ENCODE assay signal across 15 mouse cellular contexts in genomic region chr10:58350600-58350999, GRCm38 (mm10). TPM values are rescaled to one million over a fixed set of nuclear protein-coding genes. Genes with fewer than 3 reads are reported as not detected.
DNase-seq lines count a peak whose midpoint lies in the region; ATAC-seq and TF ChIP-seq lines count a peak whose summit lies in the region.
"Had no signal": no experiment of that assay in that cellular context is flagged by ENCODE, and none has a peak within 500 bp of the region (broad histone marks: within the 10 kb centered on the region; RNA-seq: fewer than 3 reads in every experiment).

No protein-coding gene starts in this region.

- H3K9me3 ChIP-seq in lung, embryonic 16.5 days (ENCODE audit: control insufficient read depth, low read length), result no peaks in the 10 kb centered on the region
- H3K9me3 ChIP-seq in hindbrain, embryonic 12.5 days (replicated peaks), result no peaks in the 10 kb centered on the region
- H3K9me3 ChIP-seq: hindbrain, embryonic 15.5 days; kidney, embryonic 15.5 days; midbrain, embryonic 12.5 days had no signal

- H3K36me3 ChIP-seq in lung, embryonic 16.5 days (ENCODE audit: control insufficient read depth, insufficient read depth, low read length), result no peaks in the 10 kb centered on the region
- H3K36me3 ChIP-seq in macrophage (ENCODE audit: inconsistent target), result no peaks in the 10 kb centered on the region
- H3K36me3 ChIP-seq in hindbrain, embryonic 12.5 days, result no peaks in the 10 kb centered on the region
- H3K36me3 ChIP-seq: hindbrain, embryonic 15.5 days; midbrain, embryonic 12.5 days had no signal

- no peak for ATAC-seq in lung, embryonic 16.5 days (ENCODE audit: low read depth)
- ATAC-seq in hindbrain, embryonic 12.5 days (ENCODE audit: low FRiP score), result no peak

- no peaks in the 10 kb centered on the region for H3K27me3 ChIP-seq in lung, embryonic 16.5 days (ENCODE audit: control insufficient read depth, insufficient read depth, low read depth, low read length)
- H3K27me3 ChIP-seq in hindbrain, embryonic 12.5 days, result no peaks in the 10 kb centered on the region
- H3K27me3 ChIP-seq: hindbrain, embryonic 15.5 days; kidney, embryonic 15.5 days; midbrain, embryonic 12.5 days had no signal

- H3K27ac ChIP-seq in lung, embryonic 16.5 days (ENCODE audit: low read length), result 0 out of 2 replicates have a peak overlapping the region, but pooled peaks have one; percentile 17
- H3K27ac ChIP-seq in bone marrow macrophage, adult 2 months (ENCODE audit: insufficient read depth, low read depth, low read length), result peak overlapping the region; percentile 89
- H3K27ac ChIP-seq in macrophage, result peak overlapping the region; percentile 78
- H3K27ac ChIP-seq in hindbrain, embryonic 12.5 days, result no peak overlapping the region
- H3K27ac ChIP-seq: hindbrain, embryonic 15.5 days; midbrain, embryonic 12.5 days had no signal

- no peak overlapping the region for H3K9ac ChIP-seq in lung, embryonic 16.5 days (ENCODE audit: low read length)
- H3K9ac ChIP-seq in hindbrain, embryonic 12.5 days, result no peak overlapping the region
- H3K9ac ChIP-seq: hindbrain, embryonic 15.5 days; kidney, embryonic 15.5 days; lung, embryonic 14.5 days; midbrain, embryonic 12.5 days had no signal

- H3K79me2 ChIP-seq in macrophage (ENCODE audit: inconsistent target), result peaks cover 78% of the 10 kb centered on the region

- H3K4me1 ChIP-seq in lung, embryonic 16.5 days (replicated peaks; ENCODE audit: control insufficient read depth, insufficient read depth, low read length), result peaks cover 9% of the 10 kb centered on the region; the same call in 1 of the 2 replicates
- H3K4me1 ChIP-seq in bone marrow macrophage, adult 2 months (ENCODE audit: control insufficient read depth, insufficient read depth, low read length), result peaks cover 42% of the 10 kb centered on the region
- H3K4me1 ChIP-seq in hindbrain, embryonic 12.5 days, result no peaks in the 10 kb centered on the region
- H3K4me1 ChIP-seq: hindbrain, embryonic 15.5 days had no signal

- no peak overlapping the region for H3K4me3 ChIP-seq in lung, embryonic 16.5 days (ENCODE audit: low read length)
- no peak overlapping the region for H3K4me3 ChIP-seq in bone marrow macrophage, adult 2 months (ENCODE audit: insufficient read depth, low read length)
- no peak overlapping the region for H3K4me3 ChIP-seq in macrophage (ENCODE audit: inconsistent target)
- no peak overlapping the region for H3K4me3 ChIP-seq in hindbrain, embryonic 12.5 days
- H3K4me3 ChIP-seq: erythroblast, embryonic 14.5 days; hindbrain, embryonic 15.5 days; kidney, embryonic 15.5 days; midbrain, embryonic 12.5 days had no signal

- H3K4me2 ChIP-seq in lung, embryonic 16.5 days (ENCODE audit: low read depth, low read length), result no peak overlapping the region
- H3K4me2 ChIP-seq in hindbrain, embryonic 12.5 days (replicated peaks), result no peak overlapping the region
- H3K4me2 ChIP-seq: hindbrain, embryonic 15.5 days; kidney, embryonic 15.5 days; lung, embryonic 14.5 days; midbrain, embryonic 12.5 days had no signal

- TF ChIP-seq CTCF in bone marrow macrophage, adult 2 months (IDR thresholded peaks at IDR 0.05; ENCODE audit: low read depth, low read length), result no peak

- TF ChIP-seq POLR2A in bone marrow macrophage, adult 2 months (IDR thresholded peaks at IDR 0.05; ENCODE audit: borderline replicate concordance, low read depth, low read length), result no peak

- no peak for DNase-seq in lung, postnatal 25 days (ENCODE audit: low spot score)
- DNase-seq in thymus, postnatal 0 days (ENCODE audit: low spot score), result peak; percentile 84
- no peak for DNase-seq in urinary bladder, adult 2 months (ENCODE audit: low spot score)
- DNase-seq: adrenal gland, postnatal 36 days; cerebellum, adult 11-12 months; embryo, embryonic 11 days; lung, embryonic 14.5 days had no signal

- WGBS in lung, embryonic 16.5 days, result 83% methylated on average over 3 of the region's 3 CpGs
- WGBS in macrophage (ENCODE audit: missing documents), result 0% methylated on average over 3 of the region's 3 CpGs
- WGBS in hindbrain, embryonic 12.5 days, result 90% methylated on average over 3 of the region's 3 CpGs

RNA-seq across cellular contexts. Expression of gene Lims1, which starts 27.3 kb away (rescaled TPM):
- polyA plus RNA-seq in lung, embryonic 16.5 days (2015; fragmentation: Nextera tagmentation; extraction: Ambion mirVana), result 231 and 237 TPM in 2 replicates
- 81.4 and 82.5 TPM in 2 replicates for polyA plus RNA-seq in bone marrow macrophage, adult 2 months (2012; ENCODE audit: insufficient read depth, insufficient read length, missing spikeins)
- 100 to 1,000 TPM in 8 of 26 experiments, 10 to 100 TPM in 18; 39.5 to 190 (median 75.9) TPM for total RNA-seq in macrophage (2018; cell fraction: chromatin; rRNA removed)
- total RNA-seq in macrophage (2018; cell fraction: cytosol; rRNA removed), result 100 to 1,000 TPM in 7 of 26 experiments, 10 to 100 TPM in 19; 60.1 to 124 (median 92.1) TPM
- total RNA-seq in macrophage (2018; cell fraction: nucleus; rRNA removed), result 100 to 1,000 TPM in 11 of 26 experiments, 10 to 100 TPM in 15; 38.5 to 182 (median 86.0) TPM
- 41.0 to 58.3 TPM (median 45.0 TPM) in 3 replicates for polyA plus RNA-seq in macrophage (2018)
- polyA plus RNA-seq in thymus, postnatal 0 days (2015; fragmentation: Nextera tagmentation; extraction: Ambion mirVana), result 141 and 155 TPM in 2 replicates
- 88.9 and 101 TPM in 2 replicates for polyA plus RNA-seq in hindbrain, embryonic 12.5 days (2016; fragmentation: Nextera tagmentation; extraction: Ambion mirVana)
- polyA plus RNA-seq in urinary bladder, adult 2 months (2012; rRNA removed), result 52.0 and 56.9 TPM in 2 replicates
